In genomic region chr9:19097286-19097685, GRCm38 (mm10) we compare ENCODE assay signal across 43 mouse cellular contexts. TPM values are rescaled to one million over a fixed set of nuclear protein-coding genes. Genes with fewer than 3 reads are reported as not detected.
"Had no signal": no experiment of that assay in that cellular context is flagged by ENCODE, and none has a peak within 500 bp of the region (broad histone marks: within the 10 kb centered on the region; RNA-seq: fewer than 3 reads in every experiment).

No protein-coding gene starts in this region.

- H3K36me3 ChIP-seq: heart, embryonic 10.5 days; heart, embryonic 12.5 days; hindbrain, embryonic 13.5 days; hindbrain, embryonic 15.5 days; kidney, embryonic 15.5 days; limb, embryonic 13.5 days; limb, embryonic 15.5 days; liver, embryonic 12.5 days had no signal

- H3K4me3 ChIP-seq: gastrocnemius, adult 2 months; heart, embryonic 10.5 days; heart, embryonic 12.5 days; hindbrain, embryonic 13.5 days; hindbrain, embryonic 15.5 days; kidney, embryonic 15.5 days; left cerebral cortex, adult 2 months; limb, embryonic 13.5 days; limb, embryonic 15.5 days; liver, embryonic 12.5 days had no signal

- H3K27me3 ChIP-seq: heart, embryonic 12.5 days; hindbrain, embryonic 13.5 days; hindbrain, embryonic 15.5 days; kidney, embryonic 15.5 days; limb, embryonic 13.5 days; limb, embryonic 15.5 days; liver, embryonic 12.5 days had no signal

- DNase-seq: gastrocnemius, adult 2 months; gastrocnemius, postnatal 10 days; gastrocnemius, postnatal 25 days; heart, adult 18-20 months; heart, postnatal 10 days; heart, postnatal 4 days; kidney, adult 11 months; kidney, adult 2 months; kidney, adult 9 months; kidney, postnatal 14 days; kidney, postnatal 36 days; layer of hippocampus, adult 9-11 months; left cerebral cortex, postnatal 4 days had no signal

- H3K9me3 ChIP-seq: hindbrain, embryonic 15.5 days; limb, embryonic 15.5 days had no signal

- H3K4me1 ChIP-seq: hindbrain, embryonic 13.5 days; hindbrain, embryonic 15.5 days; kidney, embryonic 15.5 days; limb, embryonic 13.5 days; limb, embryonic 15.5 days; liver, embryonic 12.5 days had no signal

- H3K27ac ChIP-seq: gastrocnemius, adult 2 months; heart, embryonic 10.5 days; hindbrain, embryonic 13.5 days; hindbrain, embryonic 15.5 days; hindbrain, postnatal 0 days; kidney, embryonic 15.5 days; kidney, postnatal 0 days; left cerebral cortex, adult 2 months; limb, embryonic 13.5 days; limb, embryonic 15.5 days; liver, embryonic 12.5 days; liver, embryonic 14.5 days had no signal

- H3K9ac ChIP-seq: heart, embryonic 12.5 days; hindbrain, embryonic 13.5 days; hindbrain, embryonic 15.5 days; kidney, embryonic 15.5 days; limb, embryonic 13.5 days; limb, embryonic 15.5 days; liver, embryonic 12.5 days; liver, embryonic 14.5 days had no signal

RNA-seq across cellular contexts. Expression of gene Olfr836, which starts 22.9 kb away (rescaled TPM):
- total RNA-seq: gastrocnemius, adult 2 months; gastrocnemius, postnatal 10 days; gastrocnemius, postnatal 25 days; gastrocnemius, postnatal 4 days; granulocyte monocyte progenitor cell, adult 5-6 weeks; heart, adult 18-20 months; heart, adult 8-10 months; heart, postnatal 10 days; heart, postnatal 25 days; hindbrain, postnatal 0 days; layer of hippocampus, adult 18-20 months; layer of hippocampus, adult 8-10 months; layer of hippocampus, postnatal 14 days; left cerebral cortex, adult 2 months; left cerebral cortex, postnatal 10 days; left cerebral cortex, postnatal 25 days; left cerebral cortex, postnatal 4 days; liver, adult 2 months had no signal
- polyA plus RNA-seq: heart, embryonic 10.5 days; heart, embryonic 14.5 days; heart, embryonic 16.5 days; hindbrain, embryonic 11.5 days; hindbrain, embryonic 13.5 days; hindbrain, embryonic 15.5 days; hindbrain, postnatal 0 days; intestine, embryonic 14.5 days; intestine, embryonic 16.5 days; kidney, adult 2 months; kidney, embryonic 15.5 days; kidney, postnatal 0 days; large intestine, adult 2 months; limb, embryonic 11.5 days; limb, embryonic 13.5 days; limb, embryonic 15.5 days; liver, adult 2 months; liver, embryonic 12.5 days; liver, embryonic 14.5 days; liver, embryonic 16.5 days had no signal

RNA-seq across cellular contexts. Expression of gene Olfr837, which starts 38.8 kb away (rescaled TPM):
- total RNA-seq: gastrocnemius, adult 2 months; gastrocnemius, postnatal 10 days; gastrocnemius, postnatal 25 days; gastrocnemius, postnatal 4 days; granulocyte monocyte progenitor cell, adult 5-6 weeks; heart, adult 18-20 months; heart, adult 8-10 months; heart, postnatal 10 days; heart, postnatal 25 days; heart, postnatal 4 days; hindbrain, postnatal 0 days; layer of hippocampus, adult 18-20 months; layer of hippocampus, adult 8-10 months; layer of hippocampus, postnatal 14 days; left cerebral cortex, adult 2 months; left cerebral cortex, postnatal 10 days; left cerebral cortex, postnatal 25 days; left cerebral cortex, postnatal 4 days; liver, adult 2 months had no signal
- polyA plus RNA-seq: heart, embryonic 10.5 days; heart, embryonic 12.5 days; heart, embryonic 14.5 days; heart, embryonic 16.5 days; hindbrain, embryonic 11.5 days; hindbrain, embryonic 13.5 days; hindbrain, embryonic 15.5 days; hindbrain, postnatal 0 days; intestine, embryonic 16.5 days; kidney, adult 2 months; kidney, embryonic 15.5 days; kidney, postnatal 0 days; large intestine, adult 2 months; limb, embryonic 11.5 days; limb, embryonic 13.5 days; limb, embryonic 15.5 days; liver, adult 2 months; liver, embryonic 12.5 days; liver, embryonic 14.5 days; liver, embryonic 16.5 days had no signal
